Mouse (Mus musculus): Measurements from ENCODE around the gene 0610040J01Rik.

The 0610040J01Rik gene

DNA sequence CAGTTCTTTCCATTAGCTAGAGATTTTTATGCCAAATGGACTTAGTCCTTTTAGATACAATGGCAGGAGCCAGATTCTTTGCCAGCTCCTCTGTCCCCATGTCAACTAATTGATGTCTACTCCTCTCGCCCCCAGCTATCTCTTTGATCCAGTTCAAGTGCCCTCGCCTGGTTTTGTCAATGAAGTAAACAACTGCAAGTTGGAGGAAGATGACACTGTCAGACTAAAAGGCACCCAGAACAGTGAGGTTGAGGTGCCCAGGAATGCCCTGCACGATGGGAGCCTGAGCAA is 85.6 kb downstream of the 0610040J01Rik start:
- no peak for DNase-seq (ENCODE audit: low spot score in 2 of 2)

GRCm38 (mm10) chr5:63903329-63903728 is 91.2 kb downstream of the 0610040J01Rik start:
- DNase-seq (ENCODE audit: low spot score in 2 of 2) = no peak

- peak; percentile 58 to 79 for DNase-seq (ENCODE audit: low spot score in 2 of 2)
Measured at GRCm38 (mm10) chr5:63906149-63907093, 94.3 kb downstream of the 0610040J01Rik start.

GRCm38 (mm10) chr5:63907513-63907912 is 95.3 kb downstream of the 0610040J01Rik start:
- DNase-seq (ENCODE audit: low spot score in 2 of 2) = no peak

DNA sequence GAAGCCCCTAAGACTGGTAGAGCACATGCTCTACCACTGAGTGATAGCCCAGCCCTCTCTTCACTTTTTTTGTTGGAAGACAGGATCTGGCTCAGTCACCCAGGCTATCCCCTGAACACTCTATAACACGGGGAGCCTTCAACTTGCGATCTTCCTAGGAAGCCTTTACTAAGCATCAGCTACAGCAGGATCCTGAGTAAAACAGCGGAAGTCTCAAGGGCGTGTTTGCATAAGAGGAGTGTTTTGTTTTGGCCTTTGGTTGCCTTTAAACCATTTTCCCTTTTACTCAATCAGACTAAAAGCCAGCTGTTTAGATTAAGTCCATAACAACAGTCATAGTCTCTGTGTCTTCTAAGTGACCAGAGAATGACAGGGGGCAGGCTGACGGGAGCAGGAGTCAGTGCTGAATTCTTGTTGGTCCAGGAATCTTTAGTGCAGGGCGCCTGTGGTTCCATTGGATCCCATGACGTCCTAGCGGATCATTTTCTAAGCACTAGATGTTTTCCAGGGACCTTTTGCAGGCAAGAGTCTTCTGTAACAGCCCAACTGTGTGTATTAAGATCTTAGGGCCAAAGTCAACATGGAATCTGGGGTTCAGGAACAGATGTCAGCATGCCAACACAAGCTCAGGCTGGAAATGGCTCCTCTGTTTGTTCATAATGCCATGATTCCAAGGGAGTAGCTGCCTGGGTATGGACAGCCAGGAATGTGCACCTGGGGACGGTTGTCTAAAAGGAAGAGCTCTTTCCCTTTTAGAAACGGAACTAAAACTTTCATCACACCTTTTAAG is 98.2 kb downstream of the 0610040J01Rik start:
- DNase-seq (ENCODE audit: low spot score in 2 of 2) = no peak

- DNase-seq (ENCODE audit: low spot score in 2 of 2) = no peak
Measured at GRCm38 (mm10) chr5:63914896-63915295, 102.7 kb downstream of the 0610040J01Rik start.

- DNase-seq (ENCODE audit: low spot score in 2 of 2) = no peak
Measured at GRCm38 (mm10) chr5:63916457-63917139, 104.4 kb downstream of the 0610040J01Rik start.

DNA sequence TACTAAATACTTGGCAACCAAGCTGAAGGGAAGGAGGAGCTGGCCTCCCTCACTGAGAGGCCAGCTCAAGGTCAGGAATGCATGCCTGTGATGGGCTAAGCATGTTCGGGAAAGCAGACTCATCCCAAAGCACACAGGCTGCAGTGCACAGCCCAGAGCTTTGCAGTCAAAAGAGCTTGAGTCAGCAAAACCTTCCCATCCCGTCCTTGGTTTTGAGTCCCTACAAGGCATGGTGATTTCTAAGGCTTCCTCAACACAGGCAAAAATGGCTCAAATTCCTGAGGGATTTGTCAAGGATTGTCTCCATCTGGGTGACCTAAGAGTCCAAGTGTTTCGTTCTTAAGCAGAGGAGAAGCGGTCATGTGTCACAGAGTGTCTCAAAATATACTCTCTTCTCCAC is 106.0 kb downstream of the 0610040J01Rik start:
- DNase-seq (ENCODE audit: low spot score in 2 of 2) = no peak

DNA sequence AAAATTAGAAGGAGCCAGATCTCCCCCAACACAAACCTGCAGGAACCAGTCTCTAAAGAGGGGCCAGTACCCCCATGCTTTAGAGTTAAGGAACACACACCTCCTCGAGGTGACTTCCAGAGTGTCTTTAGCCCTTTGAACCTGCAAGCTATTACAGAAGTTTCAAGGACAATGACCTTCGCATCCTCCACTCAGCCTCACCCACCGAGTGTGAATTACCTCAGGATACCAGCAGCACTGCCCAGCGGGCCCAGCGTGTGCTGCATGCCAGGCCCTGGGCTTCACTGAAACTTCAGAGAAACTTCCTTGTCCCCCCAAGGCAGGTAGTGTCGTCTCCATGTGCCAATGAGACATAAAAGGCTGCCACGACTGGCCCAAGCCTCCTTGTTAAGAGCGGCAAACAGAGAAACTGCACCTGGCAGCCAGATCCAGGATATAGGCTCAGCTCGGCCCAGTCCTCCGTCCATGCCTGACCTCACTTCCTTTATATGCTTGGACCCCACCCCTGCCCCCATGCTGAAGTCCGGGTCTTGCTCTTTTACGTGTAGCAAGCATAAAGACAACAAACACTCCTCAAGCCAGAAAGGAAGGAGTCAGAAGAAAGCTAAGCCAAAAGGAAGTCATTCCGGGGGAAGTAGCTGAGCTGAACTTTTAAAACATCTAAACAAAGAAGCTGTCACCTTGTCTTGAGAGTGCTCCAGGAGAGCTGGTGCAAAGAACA is 111.3 kb downstream of the 0610040J01Rik start:
- DNase-seq (ENCODE audit: low spot score in 2 of 2) = no peak

DNA sequence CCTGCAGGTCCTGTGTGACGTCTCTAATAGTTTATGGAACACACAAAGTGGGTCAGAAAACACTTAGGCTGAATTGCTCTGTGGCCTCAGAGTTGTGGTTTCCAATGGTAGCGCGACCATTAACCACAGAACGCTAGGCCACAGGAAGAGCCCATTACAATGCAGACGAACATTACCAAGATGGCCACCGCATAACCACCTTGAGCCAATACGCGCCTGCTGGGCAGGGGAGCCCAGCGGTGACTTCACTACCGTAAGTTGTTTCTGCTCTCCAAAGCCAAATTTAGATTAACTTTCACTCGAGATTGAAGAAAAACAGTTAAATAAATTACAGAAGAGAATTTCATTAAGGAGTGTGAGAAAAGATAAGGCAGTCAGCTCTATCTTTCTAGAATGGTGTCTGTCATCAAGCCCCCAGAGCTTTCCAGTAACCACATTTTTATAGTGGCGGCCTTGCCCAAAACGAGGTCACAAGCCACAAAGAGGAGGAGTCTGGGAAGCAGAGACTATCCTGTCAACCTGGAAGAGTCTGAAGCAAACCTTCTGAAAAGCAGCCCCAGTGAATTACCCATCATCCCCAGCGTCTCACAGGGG is 113.0 kb downstream of the 0610040J01Rik start:
- DNase-seq (ENCODE audit: low spot score in 2 of 2) = no peak

- no peak for DNase-seq (ENCODE audit: low spot score in 2 of 2)
Measured at GRCm38 (mm10) chr5:63930824-63931358, 118.7 kb downstream of the 0610040J01Rik start.

DNA sequence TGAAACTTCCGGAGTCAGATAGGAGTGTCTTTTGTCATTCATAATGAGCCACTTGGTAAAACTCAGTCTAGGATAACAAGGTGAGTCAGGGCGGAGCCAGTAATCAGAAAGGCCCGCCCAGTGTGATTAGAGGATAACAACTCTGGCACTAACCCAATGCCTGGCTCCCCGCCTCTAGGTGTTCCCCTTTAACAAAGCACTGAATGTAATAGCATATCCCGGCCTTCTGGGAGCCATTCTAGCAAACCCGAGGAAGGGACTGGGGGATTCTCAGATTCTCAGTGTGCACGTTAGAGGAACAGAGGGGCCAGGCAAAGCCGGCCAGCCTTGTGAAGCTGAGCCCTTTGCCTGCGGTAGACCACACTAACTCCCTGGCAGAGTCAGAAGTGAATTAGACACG is 120.7 kb downstream of the 0610040J01Rik start:
- no peak for DNase-seq (ENCODE audit: low spot score in 2 of 2)

DNA sequence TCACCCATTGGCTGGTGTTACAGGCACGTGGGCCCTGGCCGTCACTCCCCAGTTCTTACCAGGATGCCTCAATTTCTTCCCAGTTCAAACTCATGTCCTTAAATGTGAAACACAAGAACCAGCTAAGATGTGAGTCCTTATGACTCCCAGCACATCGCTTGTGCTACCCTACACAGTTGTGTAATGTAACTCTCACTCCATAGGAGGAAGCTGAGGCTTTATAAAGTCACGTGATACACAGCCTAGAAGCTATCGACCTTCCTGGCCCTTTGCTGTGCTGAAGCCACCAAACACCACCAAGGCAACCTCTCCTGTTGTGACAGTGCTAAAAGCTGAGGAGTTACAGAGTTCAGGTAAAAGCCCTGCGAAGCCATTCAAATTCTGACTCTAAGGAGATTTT is 123.4 kb downstream of the 0610040J01Rik start:
- DNase-seq (ENCODE audit: low spot score in 2 of 2) = no peak

GRCm38 (mm10) chr5:63936740-63937139 is 124.6 kb downstream of the 0610040J01Rik start:
- DNase-seq (ENCODE audit: low spot score in 2 of 2) = no peak

DNA sequence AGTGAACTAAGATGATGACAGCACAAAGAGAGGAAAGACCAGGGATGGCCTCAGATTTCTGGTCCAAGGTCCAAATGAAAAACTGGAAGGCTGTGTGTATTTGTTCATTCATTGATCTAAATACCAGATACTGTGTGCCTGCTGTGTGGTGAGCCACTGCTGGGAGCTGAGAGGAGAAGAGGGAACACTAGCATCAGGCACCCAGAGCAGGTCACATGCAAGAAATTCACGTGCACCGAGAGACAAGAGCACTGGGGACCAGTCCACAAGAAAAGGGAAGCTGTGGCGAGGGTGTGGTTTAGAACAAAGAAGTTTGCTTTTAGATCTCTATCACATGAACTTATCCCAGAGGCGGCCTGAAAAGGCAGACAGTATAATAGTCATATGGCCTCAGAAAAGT is 126.4 kb downstream of the 0610040J01Rik start:
- DNase-seq (ENCODE audit: low spot score in 2 of 2) = no peak

- no peak for DNase-seq (ENCODE audit: low spot score in 2 of 2)
Measured at GRCm38 (mm10) chr5:63941891-63942290, 129.7 kb downstream of the 0610040J01Rik start.

GRCm38 (mm10) chr5:63943291-63943690 is 131.1 kb downstream of the 0610040J01Rik start:
- DNase-seq (ENCODE audit: low spot score in 2 of 2) = no peak

- no peak for DNase-seq (ENCODE audit: low spot score in 2 of 2)
Measured at GRCm38 (mm10) chr5:63947526-63947925, 135.4 kb downstream of the 0610040J01Rik start.

DNA sequence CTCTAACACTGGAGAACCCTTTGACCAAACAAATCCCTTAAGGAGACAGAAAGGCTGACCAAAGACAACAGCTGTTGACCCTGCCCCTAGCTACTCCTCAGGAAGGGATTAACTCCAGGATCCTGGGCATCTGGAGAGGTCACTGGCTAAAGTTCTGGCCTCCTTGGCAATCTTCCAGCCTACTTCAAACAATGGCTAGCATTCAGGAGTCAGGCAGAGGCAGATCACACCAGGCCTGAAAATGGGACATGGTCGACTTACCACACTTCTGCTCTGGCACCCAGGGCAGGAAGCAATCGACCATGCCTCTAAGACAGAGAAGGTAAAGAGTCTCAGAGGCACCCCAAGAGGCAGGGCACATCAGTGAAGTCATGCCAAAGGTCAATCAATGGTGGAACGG is 137.0 kb downstream of the 0610040J01Rik start:
- no peak for DNase-seq (ENCODE audit: low spot score in 2 of 2)
